Mouse (Mus musculus) cortical plate, adult 2 months (tissue): ENCODE results near the gene Cuta.

Source experiments
- CTCF ChIP-seq: fragments of 200-500 bp; IDR thresholded peaks from 2 replicates; pipeline ENCODE4 v1.5.1; 2011; ENCODE audit warnings: mild to moderate bottlenecking, control low read depth, low read length; ENCODE audit not compliant: insufficient read depth; ENCODE audit errors: extremely low read depth
- POLR2A ChIP-seq: fragments of 200-500 bp; IDR thresholded peaks from 2 replicates; pipeline ENCODE4 v1.6.1; 2011; ENCODE audit warnings: mild to moderate bottlenecking, low read length, control low read depth; ENCODE audit not compliant: insufficient read depth; ENCODE audit errors: extremely low read depth

DNA sequence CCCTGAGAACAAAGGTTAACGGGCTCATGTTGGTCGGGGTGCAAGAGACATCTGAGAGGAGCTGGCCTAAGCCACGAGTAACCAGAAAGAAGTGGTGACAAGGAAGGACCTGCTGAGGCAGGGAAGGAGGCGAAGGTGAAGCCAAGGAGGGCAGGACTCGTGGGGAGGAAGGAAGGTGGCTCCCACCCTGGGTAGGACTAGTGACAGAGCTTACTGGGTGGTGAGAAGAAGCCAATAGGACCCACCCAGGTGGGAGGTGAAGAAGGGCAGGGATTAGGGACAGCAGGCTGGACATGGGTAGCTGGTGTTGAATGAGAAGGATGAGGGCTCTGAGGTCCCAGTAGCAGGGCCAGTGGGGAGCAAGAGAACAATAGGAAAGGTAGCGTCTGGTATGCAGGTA is 13.8 kb upstream of the Cuta start:
- TF ChIP-seq CTCF (no peak), POLR2A (no peak)
